Mouse (Mus musculus) forebrain, postnatal 0 days (tissue): ENCODE results near the gene Ssr2. TPM values are rescaled to one million over a fixed set of nuclear protein-coding genes. Genes with fewer than 3 reads are reported as not detected.

Experiments used
- ATAC-seq: fragments of 200-750 bp; cut with Nextera tagmentation; 2 replicates; pipeline ENCODE4 v1.8.0; 2017; ENCODE audit warnings: mild to moderate bottlenecking, moderate library complexity
- DNase-seq: peaks from one replicate; pipeline ENCODE4 v3.0.0-alpha.2; 2015
- H3K27ac ChIP-seq: fragments of 300-500 bp; sonication (generic); 2 replicates; pipeline ENCODE4 v1.5.1; 2014; ENCODE audit warnings: low read depth, mild to moderate bottlenecking, antibody characterized with exemption, low read length, moderate library complexity, mixed read lengths
- H3K27me3 ChIP-seq: fragments of 300-500 bp; sonication (generic); 2 replicates; pipeline ENCODE4 v1.6.1; 2014; ENCODE audit warnings: mild to moderate bottlenecking, low read length, mixed read lengths; ENCODE audit not compliant: insufficient read depth
- H3K36me3 ChIP-seq: fragments of 300-500 bp; sonication (generic); 2 replicates; pipeline ENCODE4 v1.6.1; 2014; ENCODE audit warnings: mild to moderate bottlenecking, moderate library complexity; ENCODE audit not compliant: insufficient read depth
- H3K4me1 ChIP-seq: fragments of 300-500 bp; sonication (generic); 2 replicates; pipeline ENCODE4 v1.6.1; 2014; ENCODE audit warnings: antibody characterized with exemption; ENCODE audit not compliant: insufficient read depth
- H3K4me2 ChIP-seq: fragments of 300-500 bp; sonication (generic); 2 replicates; pipeline ENCODE4 v1.6.1; 2014; ENCODE audit warnings: low read depth, mild to moderate bottlenecking, moderate library complexity
- H3K4me3 ChIP-seq: fragments of 300-500 bp; sonication (generic); 2 replicates; pipeline ENCODE4 v1.5.1; 2014; ENCODE audit warnings: low read depth, low read length, mixed read lengths
- H3K9ac ChIP-seq: fragments of 300-500 bp; sonication (generic); 2 replicates; pipeline ENCODE4 v1.6.1; 2014; ENCODE audit warnings: mild to moderate bottlenecking
- H3K9me3 ChIP-seq: fragments of 300-500 bp; sonication (generic); 2 replicates; pipeline ENCODE4 v1.6.1; 2016; ENCODE audit warnings: low read length
- CTCF ChIP-seq: sonication (generic); IDR thresholded peaks from 2 replicates; pipeline ENCODE4 v1.5.1; 2016; ENCODE audit warnings: antibody characterized with exemption, control low read depth, low read depth
- WGBS: fragments of 180-500 bp; shearing (Covaris S2); extraction: QIAGEN DNeasy Blood & Tissue Kit; methylation state at CpG from one replicate; pipeline ENCODE4 v1.1.7; 2014; 5-methylcytosine and 5-hydroxymethylcytosine counted together
- polyA plus RNA-seq: library from polyadenylated mRNA; unstranded; fragments of >200 nt; fragmentation: Nextera tagmentation; extraction: Ambion mirVana; gene quantifications from 2 replicates; pipeline ENCODE4 v1.2.1, GENCODE M21; 2015
- total RNA-seq: library from RNA; depleted of rRNA; stranded (reverse); fragments of >200 nt; gene quantifications from 2 replicates; pipeline ENCODE4 v1.2.3, GENCODE M21; 2014

The Ssr2 gene
- total and polyA plus RNA-seq, 2 experiments from 2014 or later, result 204 to 254 TPM

GRCm38 (mm10) chr3:88548180-88548917 is 27.3 kb upstream of the Ssr2 start, which contains the start of gene Rab25:
Gene Rab25, minus strand, starts transcription at chr3:88548300.
- Histone ChIP-seq H3K4me3 (no peak within 1 kb of the TSS), H3K4me1 (peaks cover 5% of the 10 kb centered on the region; the same call in 1 of the 2 replicates), H3K27me3 (no peaks in the 10 kb centered on the region), H3K9me3 (no peaks in the 10 kb centered on the region), H3K36me3 (no peaks in the 10 kb centered on the region), H3K4me2 (no peak within 1 kb of the TSS), H3K9ac (no peak within 1 kb of the TSS), H3K27ac (no peak within 1 kb of the TSS)
- no peak for TF ChIP-seq CTCF
- DNase-seq (no peak), ATAC-seq (no peak)
- 53% methylated on average over 18 of the region's 18 CpGs for WGBS

DNA sequence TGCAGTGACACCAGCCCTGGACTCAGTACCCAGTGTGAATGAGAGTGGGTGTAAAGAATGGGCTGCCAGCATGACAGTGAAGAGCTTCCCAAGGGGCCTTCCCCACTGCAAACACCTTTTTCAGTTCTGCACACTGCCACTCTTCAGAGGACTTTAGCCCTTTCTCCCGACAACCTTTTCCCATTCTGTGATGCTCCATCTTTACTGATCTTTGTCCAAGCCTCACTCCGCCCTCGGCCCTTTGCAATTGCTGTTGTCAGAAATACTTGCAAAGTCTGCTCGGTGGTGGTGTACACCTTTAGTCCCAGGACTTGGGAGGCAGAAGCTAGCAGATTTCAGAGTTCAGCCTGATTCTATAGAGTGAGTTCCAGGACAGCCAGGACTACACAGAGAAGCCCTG is 24.1 kb upstream of the Ssr2 start:
- DNase-seq (no peak), ATAC-seq (no peak)
- H3K9ac ChIP-seq, result no peak overlapping the region
- H3K9me3 ChIP-seq, result no peaks in the 10 kb centered on the region
- H3K4me2 ChIP-seq, result no peak overlapping the region
- whole genome bisulfite sequencing, result 82% methylated on average over 4 of the region's 4 CpGs
- no peak overlapping the region for H3K27ac ChIP-seq
- H3K36me3 ChIP-seq, result peaks cover 4% of the 10 kb centered on the region
- H3K4me1 ChIP-seq, result peaks cover 12% of the 10 kb centered on the region; the same call in 1 of the 2 replicates
- H3K27me3 ChIP-seq, result no peaks in the 10 kb centered on the region
- TF ChIP-seq CTCF, result no peak
- no peak overlapping the region for H3K4me3 ChIP-seq

- H3K9me3 ChIP-seq, result no peaks in the 10 kb centered on the region
- peaks cover 12% of the 10 kb centered on the region; the same call in 1 of the 2 replicates for H3K4me1 ChIP-seq
- H3K27ac ChIP-seq, result peak overlapping the region; percentile 81
- H3K4me3 ChIP-seq, result peak overlapping the region; percentile 85
- no peak for TF ChIP-seq CTCF
- no peak for DNase-seq
- ATAC-seq, result no peak
- H3K4me2 ChIP-seq, result peak overlapping the region; percentile 90
- peak overlapping the region; percentile 92 for H3K9ac ChIP-seq
- H3K27me3 ChIP-seq, result no peaks in the 10 kb centered on the region
- WGBS, result 27% methylated on average over 16 of the region's 16 CpGs
- peaks cover 10% of the 10 kb centered on the region for H3K36me3 ChIP-seq
Measured at GRCm38 (mm10) chr3:88552082-88552645, 23.5 kb upstream of the Ssr2 start.

GRCm38 (mm10) chr3:88552676-88553524 is 22.8 kb upstream of the Ssr2 start, which contains the start of gene Lamtor2:
Gene Lamtor2, minus strand, starts transcription at chr3:88553074.
- Histone ChIP-seq H3K4me3 (peak within 1 kb of the TSS; percentile 85), H3K4me2 (peak within 1 kb of the TSS; percentile 90), H3K4me1 (peaks cover 12% of the 10 kb centered on the region; the same call in 1 of the 2 replicates), H3K9me3 (no peaks in the 10 kb centered on the region), H3K27ac (peak within 1 kb of the TSS; percentile 96), H3K36me3 (peaks cover 14% of the 10 kb centered on the region), H3K9ac (peak within 1 kb of the TSS; percentile 92), H3K27me3 (no peaks in the 10 kb centered on the region)
- peak; percentile 93 for ATAC-seq
- no peak for TF ChIP-seq CTCF
- peak; percentile 99 for DNase-seq
- WGBS, result under 1% methylated on average over 48 of the region's 48 CpGs

GRCm38 (mm10) chr3:88553525-88553879 is 22.2 kb upstream of the Ssr2 start, which contains the start of gene Ubqln4:
Gene Ubqln4, plus strand, starts transcription at chr3:88553758.
- Histone ChIP-seq H3K4me2 (peak within 1 kb of the TSS; percentile 90), H3K27me3 (no peaks in the 10 kb centered on the region), H3K9ac (peak within 1 kb of the TSS; percentile 92), H3K4me1 (peaks cover 12% of the 10 kb centered on the region; the same call in 1 of the 2 replicates), H3K4me3 (peak within 1 kb of the TSS; percentile 85), H3K36me3 (peaks cover 20% of the 10 kb centered on the region), H3K9me3 (no peaks in the 10 kb centered on the region), H3K27ac (peak within 1 kb of the TSS; percentile 96)
- 2% methylated on average over 30 of the region's 37 CpGs for WGBS
- TF ChIP-seq CTCF, result peak; percentile 78
- DNase-seq, result peak; percentile 92
- ATAC-seq, result peak; percentile 83

GRCm38 (mm10) chr3:88553880-88554586 is 21.6 kb upstream of the Ssr2 start:
- DNase-seq (peak; percentile 78), ATAC-seq (peak; percentile 19)
- under 1% methylated on average over 40 of the region's 41 CpGs for WGBS
- Histone ChIP-seq H3K9me3 (no peaks in the 10 kb centered on the region), H3K4me1 (peaks cover 12% of the 10 kb centered on the region; the same call in 1 of the 2 replicates), H3K36me3 (peaks cover 26% of the 10 kb centered on the region), H3K27me3 (no peaks in the 10 kb centered on the region), H3K4me2 (peak overlapping the region; percentile 90), H3K9ac (peak overlapping the region; percentile 92), H3K27ac (peak overlapping the region; percentile 96), H3K4me3 (peak overlapping the region; percentile 85)
- peak; percentile 37; the same call in 1 of the 2 replicates for TF ChIP-seq CTCF
